Mouse (Mus musculus) midbrain, embryonic 12.5 days (tissue): ENCODE data around the gene Agbl2. TPM values are rescaled to one million over a fixed set of nuclear protein-coding genes. Genes with fewer than 3 reads are reported as not detected.

Source experiments
- ATAC-seq: fragments of 200-750 bp; cut with Nextera tagmentation; 2 replicates; pipeline ENCODE4 v1.8.0; 2017; ENCODE audit warnings: low read depth, moderate TSS enrichment, moderate library complexity; ENCODE audit not compliant: low FRiP score
- H3K27ac ChIP-seq: fragments of 300-500 bp; sonication (generic); replicated peaks from 2 replicates; pipeline ENCODE4 v1.5.1; 2016; ENCODE audit warnings: mild to moderate bottlenecking
- H3K27me3 ChIP-seq: fragments of 300-500 bp; sonication (generic); 2 replicates; pipeline ENCODE4 v1.6.1; 2016; ENCODE audit warnings: mild to moderate bottlenecking
- H3K36me3 ChIP-seq: fragments of 300-500 bp; sonication (generic); 2 replicates; pipeline ENCODE4 v1.6.1; 2016
- H3K4me1 ChIP-seq: fragments of 300-500 bp; sonication (generic); 2 replicates; pipeline ENCODE4 v1.6.1; 2016
- H3K4me2 ChIP-seq: fragments of 300-500 bp; sonication (generic); replicated peaks from 2 replicates; pipeline ENCODE4 v1.6.1; 2016; ENCODE audit warnings: mild to moderate bottlenecking, moderate library complexity
- H3K4me3 ChIP-seq: fragments of 300-500 bp; sonication (generic); 2 replicates; pipeline ENCODE4 v1.5.1; 2016; ENCODE audit warnings: mild to moderate bottlenecking
- H3K9ac ChIP-seq: fragments of 300-500 bp; sonication (generic); replicated peaks from 2 replicates; pipeline ENCODE4 v1.6.1; 2016; ENCODE audit warnings: mild to moderate bottlenecking, moderate library complexity
- H3K9me3 ChIP-seq: fragments of 300-500 bp; sonication (generic); 2 replicates; pipeline ENCODE4 v1.6.1; 2016; ENCODE audit warnings: mild to moderate bottlenecking
- WGBS: fragments of 180-500 bp; shearing (Covaris S2); methylation state at CpG from one replicate; pipeline ENCODE4 v1.1.7; 2016; 5-methylcytosine and 5-hydroxymethylcytosine counted together
- polyA plus RNA-seq: library from polyadenylated mRNA; unstranded; fragments of >200 nt; fragmentation: Nextera tagmentation; extraction: Ambion mirVana; gene quantifications from 2 replicates; pipeline ENCODE4 v1.2.1, GENCODE M21; 2016

The Agbl2 gene
- polyA plus RNA-seq, 1 experiment from 2014 or later, result 0.41 TPM

DNA sequence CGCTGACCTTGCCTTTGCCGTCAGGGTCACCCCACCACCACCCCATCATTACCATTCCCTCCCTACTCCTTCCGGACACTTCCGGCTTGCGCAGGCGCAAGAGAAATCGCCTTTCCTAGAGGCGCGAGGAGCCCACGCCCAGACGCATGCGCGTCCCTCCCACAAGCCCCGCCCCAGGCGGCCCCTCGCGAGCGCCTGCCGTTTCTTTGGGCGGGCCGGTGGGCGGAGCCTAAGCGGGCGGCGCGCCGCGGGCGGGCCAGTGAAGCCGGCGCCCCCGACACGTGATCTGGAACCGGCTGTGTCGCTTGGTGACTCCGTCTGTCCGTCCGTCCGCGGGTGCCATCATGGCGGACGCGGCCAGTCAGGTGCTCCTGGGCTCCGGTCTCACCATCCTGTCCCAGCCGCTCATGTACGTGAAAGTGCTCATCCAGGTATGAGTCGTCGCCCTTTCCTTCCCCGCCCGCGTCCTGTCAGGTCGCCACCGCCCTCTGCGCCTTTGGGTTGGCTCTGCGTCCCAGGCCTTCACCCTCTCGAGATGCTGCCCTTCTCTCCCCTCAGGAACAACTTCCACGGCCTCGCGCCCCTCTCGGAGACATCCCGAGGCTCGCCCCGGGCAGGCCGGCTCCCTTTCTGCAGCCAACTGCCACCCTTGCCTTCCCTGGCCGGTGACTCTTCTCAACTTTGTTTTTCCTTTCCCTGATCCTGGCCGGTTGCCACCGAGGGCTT is 64.6 kb downstream of the Agbl2 start, which contains the start of gene Mtch2:
Gene Mtch2 (plus strand): TSS at position 201 of the 726 bp plus-strand sequence.
- H3K36me3 ChIP-seq, result peaks cover 21% of the 10 kb centered on the region
- H3K27ac ChIP-seq, result peak within 1 kb of the TSS; percentile 85
- H3K27me3 ChIP-seq, result no peaks in the 10 kb centered on the region
- ATAC-seq, result peak; percentile 97
- no peaks in the 10 kb centered on the region for H3K9me3 ChIP-seq
- peak within 1 kb of the TSS; percentile 86 for H3K4me3 ChIP-seq
- H3K4me1 ChIP-seq, result peaks cover 15% of the 10 kb centered on the region
- under 1% methylated on average over 59 of the region's 67 CpGs for whole genome bisulfite sequencing
- peak within 1 kb of the TSS; percentile 63 for H3K4me2 ChIP-seq
- peak within 1 kb of the TSS; percentile 90 for H3K9ac ChIP-seq

- H3K9me3 ChIP-seq, result no peaks in the 10 kb centered on the region
- under 1% methylated on average over 13 of the region's 13 CpGs for WGBS
Measured at GRCm38 (mm10) chr2:90847681-90848050, 65.1 kb downstream of the Agbl2 start.

GRCm38 (mm10) chr2:90848331-90848730 is 65.8 kb downstream of the Agbl2 start:
- peak overlapping the region; percentile 90; the same call in 1 of the 2 replicates for H3K9ac ChIP-seq
- H3K27me3 ChIP-seq, result no peaks in the 10 kb centered on the region
- peak overlapping the region; percentile 86 for H3K4me3 ChIP-seq
- H3K4me2 ChIP-seq, result peak overlapping the region; percentile 63
- no peak for ATAC-seq
- no peak overlapping the region for H3K27ac ChIP-seq
- H3K36me3 ChIP-seq, result peaks cover 33% of the 10 kb centered on the region
- WGBS, result 87% methylated on average over 5 of the region's 5 CpGs
- H3K4me1 ChIP-seq, result peaks cover 15% of the 10 kb centered on the region
- H3K9me3 ChIP-seq, result no peaks in the 10 kb centered on the region

More at GRCm38 (mm10) chr2:90847681-90848050, 65.1 kb downstream of the Agbl2 start:
- Histone ChIP-seq H3K4me3 (peak overlapping the region; percentile 86), H3K4me2 (peak overlapping the region; percentile 63), H3K27me3 (no peaks in the 10 kb centered on the region), H3K27ac (peak overlapping the region; percentile 85), H3K9ac (peak overlapping the region; percentile 90), H3K36me3 (peaks cover 26% of the 10 kb centered on the region), H3K4me1 (peaks cover 15% of the 10 kb centered on the region)
- no peak for ATAC-seq

- no peak overlapping the region for H3K27ac ChIP-seq
- no peaks in the 10 kb centered on the region for H3K9me3 ChIP-seq
- H3K4me2 ChIP-seq, result no peak overlapping the region
- 100% methylated on average over 1 of the region's 1 CpGs for WGBS
- H3K4me3 ChIP-seq, result no peak overlapping the region
- H3K27me3 ChIP-seq, result no peaks in the 10 kb centered on the region
- H3K4me1 ChIP-seq, result peaks cover 15% of the 10 kb centered on the region
- no peak overlapping the region for H3K9ac ChIP-seq
- no peak for ATAC-seq
- peaks cover 51% of the 10 kb centered on the region for H3K36me3 ChIP-seq
Measured at GRCm38 (mm10) chr2:90850401-90850800, 67.9 kb downstream of the Agbl2 start.

DNA sequence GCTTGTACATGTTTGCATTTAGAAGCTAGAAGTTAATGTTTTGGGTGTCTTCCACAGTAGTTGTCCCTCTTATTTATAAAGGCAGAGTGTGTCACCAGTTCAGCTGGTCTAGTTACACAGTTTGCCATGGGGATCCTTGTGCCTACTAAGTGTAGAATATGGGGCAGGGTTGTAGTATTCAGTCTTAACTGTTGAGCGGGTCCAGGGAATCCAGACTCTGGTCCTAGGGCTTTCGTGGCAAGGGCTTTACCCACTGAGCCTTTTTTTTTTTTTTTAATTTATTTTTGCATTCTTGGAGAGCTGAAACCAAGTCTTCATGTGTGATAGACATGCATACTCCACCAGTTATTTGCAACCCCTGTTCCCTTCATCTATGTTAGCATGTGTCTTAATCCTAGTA is 79.0 kb downstream of the Agbl2 start:
- H3K9me3 ChIP-seq, result no peaks in the 10 kb centered on the region
- no peak overlapping the region for H3K9ac ChIP-seq
- H3K4me3 ChIP-seq, result no peak overlapping the region
- H3K4me1 ChIP-seq, result no peaks in the 10 kb centered on the region
- no peaks in the 10 kb centered on the region for H3K27me3 ChIP-seq
- WGBS, result 94% methylated on average over 2 of the region's 2 CpGs
- no peak overlapping the region for H3K4me2 ChIP-seq
- H3K27ac ChIP-seq, result no peak overlapping the region
- H3K36me3 ChIP-seq, result peaks cover 85% of the 10 kb centered on the region
- no peak for ATAC-seq

DNA sequence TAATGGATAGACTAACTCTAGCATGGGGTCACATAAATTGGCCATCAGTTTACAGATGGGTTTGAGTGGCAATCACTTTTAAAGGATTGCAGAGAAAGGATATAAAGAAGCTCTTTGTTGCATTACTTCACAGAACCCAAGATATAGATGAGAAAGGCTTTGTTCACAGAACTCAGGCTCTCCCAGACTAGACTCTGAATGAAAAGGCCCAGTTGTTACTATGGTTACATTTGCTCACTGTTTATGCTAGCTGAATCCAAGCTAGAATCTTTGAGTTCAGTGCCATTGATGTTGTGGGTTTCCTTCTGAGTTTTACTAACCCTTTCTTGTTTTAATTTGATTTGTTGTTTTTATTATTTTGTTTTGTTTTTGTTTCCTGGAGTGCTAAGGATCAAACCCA is 81.7 kb downstream of the Agbl2 start:
- H3K4me1 ChIP-seq, result no peaks in the 10 kb centered on the region
- H3K36me3 ChIP-seq, result peaks cover 89% of the 10 kb centered on the region
- ATAC-seq, result peak; percentile 75; the same call in 1 of the 2 replicates
- no peaks in the 10 kb centered on the region for H3K9me3 ChIP-seq
- H3K27me3 ChIP-seq, result no peaks in the 10 kb centered on the region
- no peak overlapping the region for H3K4me3 ChIP-seq
- H3K4me2 ChIP-seq, result no peak overlapping the region
- no peak overlapping the region for H3K9ac ChIP-seq
- no peak overlapping the region for H3K27ac ChIP-seq

DNA sequence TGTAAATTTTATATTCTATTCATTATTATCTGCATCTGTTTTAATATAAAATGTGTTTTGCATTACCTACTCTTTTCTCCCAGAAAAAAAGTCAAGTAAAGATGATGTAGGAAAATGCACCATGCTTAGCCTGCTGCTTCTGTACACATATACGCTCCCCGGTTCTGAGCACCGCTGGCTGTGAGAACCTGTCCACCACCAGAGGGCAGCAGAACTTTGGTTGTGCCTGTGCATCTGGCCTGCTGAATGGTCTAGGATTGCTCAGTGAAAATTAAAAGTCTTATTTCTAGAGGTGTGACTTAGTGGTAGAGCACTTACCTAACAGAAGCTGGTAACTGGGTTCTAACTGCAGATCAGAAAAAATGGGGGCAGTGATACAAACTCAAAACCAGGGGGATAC is 84.0 kb downstream of the Agbl2 start:
- Histone ChIP-seq H3K27me3 (no peaks in the 10 kb centered on the region), H3K4me3 (no peak overlapping the region), H3K27ac (no peak overlapping the region), H3K9me3 (no peaks in the 10 kb centered on the region), H3K36me3 (peaks cover 66% of the 10 kb centered on the region), H3K9ac (no peak overlapping the region), H3K4me1 (no peaks in the 10 kb centered on the region), H3K4me2 (no peak overlapping the region)
- WGBS, result 28% methylated on average over 3 of the region's 3 CpGs
- peak; percentile 86; the same call in 1 of the 2 replicates for ATAC-seq

DNA sequence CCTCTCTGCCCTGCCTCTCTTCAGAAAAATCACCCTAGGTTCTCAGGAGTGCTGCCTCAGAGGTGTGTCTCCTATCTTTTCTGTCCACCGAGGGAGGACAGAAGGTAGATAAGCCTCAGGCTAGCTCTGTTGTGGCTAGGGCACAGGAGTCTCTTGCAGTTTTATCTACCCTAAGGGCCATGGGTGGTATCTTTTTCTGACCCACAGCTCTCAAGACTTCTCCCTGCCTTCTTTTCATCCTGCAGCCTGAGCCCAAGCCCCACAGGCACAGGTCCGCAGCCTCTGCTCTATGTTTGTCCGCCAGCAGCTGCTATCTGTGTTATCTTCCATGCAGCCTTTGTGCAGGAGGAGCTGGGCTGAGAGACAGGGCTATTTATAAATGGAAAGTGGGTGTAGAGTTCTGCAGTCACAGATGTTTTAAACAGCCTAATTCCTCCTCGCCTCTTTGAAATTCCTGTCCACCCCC is 87.6 kb downstream of the Agbl2 start:
- H3K9me3 ChIP-seq, result no peaks in the 10 kb centered on the region
- ATAC-seq, result no peak
- H3K27ac ChIP-seq, result 0 out of 2 replicates have a peak overlapping the region, but pooled peaks have one; percentile 35
- peaks cover 33% of the 10 kb centered on the region for H3K36me3 ChIP-seq
- H3K4me2 ChIP-seq, result no peak overlapping the region
- H3K4me1 ChIP-seq, result no peaks in the 10 kb centered on the region
- H3K9ac ChIP-seq, result no peak overlapping the region
- 56% methylated on average over 4 of the region's 4 CpGs for WGBS
- H3K27me3 ChIP-seq, result no peaks in the 10 kb centered on the region
- no peak overlapping the region for H3K4me3 ChIP-seq

- H3K9me3 ChIP-seq, result no peaks in the 10 kb centered on the region
- no peaks in the 10 kb centered on the region; the same call in 1 of the 2 replicates for H3K27me3 ChIP-seq
- ATAC-seq, result no peak
- H3K4me3 ChIP-seq, result no peak overlapping the region
- H3K4me1 ChIP-seq, result no peaks in the 10 kb centered on the region
- no peak overlapping the region for H3K9ac ChIP-seq
- WGBS, result 75% methylated on average over 8 of the region's 8 CpGs
- peaks cover 22% of the 10 kb centered on the region; the same call in 1 of the 2 replicates for H3K36me3 ChIP-seq
- H3K27ac ChIP-seq, result no peak overlapping the region
- H3K4me2 ChIP-seq, result no peak overlapping the region
Measured at GRCm38 (mm10) chr2:90871180-90871961, 88.8 kb downstream of the Agbl2 start.

DNA sequence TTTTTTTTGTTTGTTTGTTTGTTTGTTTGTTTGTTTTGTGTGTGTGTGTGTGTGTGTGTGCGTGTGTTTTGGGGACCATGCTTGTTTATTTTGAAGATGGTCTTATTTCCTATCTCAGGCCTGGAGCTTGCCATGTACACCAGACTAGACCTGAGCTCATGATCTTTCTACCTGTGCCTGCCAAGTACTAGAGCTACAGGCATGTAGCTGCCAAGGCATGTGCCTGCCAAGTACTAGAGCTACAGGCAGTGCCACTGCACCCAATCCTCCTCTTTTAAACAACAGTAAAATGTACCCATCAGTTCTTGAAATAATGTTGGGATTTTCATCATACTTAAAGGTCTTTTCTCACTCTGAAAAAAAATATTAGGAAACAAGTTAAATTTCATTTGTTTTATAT is 91.5 kb downstream of the Agbl2 start:
- 0 out of 2 replicates have a peak, but pooled peaks cover under 1% of the 10 kb centered on the region for H3K36me3 ChIP-seq
- no peaks in the 10 kb centered on the region for H3K4me1 ChIP-seq
- no peak overlapping the region for H3K27ac ChIP-seq
- WGBS, result 82% methylated on average over 1 of the region's 1 CpGs
- H3K9me3 ChIP-seq, result no peaks in the 10 kb centered on the region
- H3K4me2 ChIP-seq, result no peak overlapping the region
- H3K4me3 ChIP-seq, result no peak overlapping the region
- H3K27me3 ChIP-seq, result no peaks in the 10 kb centered on the region; the same call in 1 of the 2 replicates
- no peak overlapping the region for H3K9ac ChIP-seq
- ATAC-seq, result no peak

DNA sequence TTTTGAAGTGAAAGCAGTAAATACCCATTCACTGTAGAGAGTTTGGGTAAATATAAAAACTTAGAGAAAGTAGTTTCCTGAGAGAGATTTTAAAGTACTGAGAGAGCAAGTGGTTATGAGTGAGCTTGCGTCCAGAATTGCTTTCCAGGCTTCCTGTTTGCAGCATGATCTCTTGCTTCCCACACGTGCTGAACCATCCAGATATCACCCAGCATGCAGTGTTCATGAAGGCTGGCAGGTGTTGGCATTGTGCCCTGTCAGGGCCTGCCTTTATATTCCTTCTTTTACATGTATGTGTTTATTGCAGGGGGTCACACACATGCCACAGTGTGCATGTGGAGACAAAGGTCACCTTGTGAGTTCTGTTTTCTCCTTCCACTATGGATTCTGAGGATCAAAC is 92.7 kb downstream of the Agbl2 start:
- H3K9ac ChIP-seq, result no peak overlapping the region
- no peak for ATAC-seq
- H3K36me3 ChIP-seq, result no peaks in the 10 kb centered on the region
- H3K27me3 ChIP-seq, result peaks cover 9% of the 10 kb centered on the region; the same call in 1 of the 2 replicates
- H3K4me1 ChIP-seq, result peaks cover under 1% of the 10 kb centered on the region; the same call in 1 of the 2 replicates
- H3K4me3 ChIP-seq, result no peak overlapping the region
- H3K27ac ChIP-seq, result no peak overlapping the region
- no peaks in the 10 kb centered on the region for H3K9me3 ChIP-seq
- 80% methylated on average over 2 of the region's 2 CpGs for WGBS
- no peak overlapping the region for H3K4me2 ChIP-seq
